ENCODE assay signal across 16 mouse cellular contexts in genomic region chr17:25922120-25922519, GRCm38 (mm10). TPM values are rescaled to one million over a fixed set of nuclear protein-coding genes. Genes with fewer than 3 reads are reported as not detected.
DNase-seq lines count a peak whose midpoint lies in the region; ATAC-seq and TF ChIP-seq lines count a peak whose summit lies in the region.
"Had no signal": no experiment of that assay in that cellular context is flagged by ENCODE, and none has a peak within 500 bp of the region (broad histone marks: within the 10 kb centered on the region; RNA-seq: fewer than 3 reads in every experiment).

No protein-coding gene starts in this region.

- no peak overlapping the region for H3K9ac ChIP-seq in liver, embryonic 12.5 days
- H3K9ac ChIP-seq in stomach, postnatal 0 days (ENCODE audit: low read length) = no peak overlapping the region
- H3K9ac ChIP-seq: forebrain, postnatal 0 days; heart, embryonic 15.5 days; hindbrain, embryonic 14.5 days; midbrain, embryonic 12.5 days; neural tube, embryonic 12.5 days had no signal

- H3K4me3 ChIP-seq in liver, embryonic 12.5 days = no peak overlapping the region
- H3K4me3 ChIP-seq in stomach, postnatal 0 days (ENCODE audit: low read depth, low read length) = no peak overlapping the region
- H3K4me3 ChIP-seq: heart, embryonic 15.5 days; midbrain, embryonic 12.5 days; neural tube, embryonic 12.5 days had no signal

- H3K27ac ChIP-seq in liver, embryonic 12.5 days = peak overlapping the region; percentile 15; the same call in 1 of the 2 replicates
- H3K27ac ChIP-seq in stomach, postnatal 0 days (replicated peaks) = no peak overlapping the region
- H3K27ac ChIP-seq: heart, embryonic 15.5 days; hindbrain, embryonic 14.5 days; midbrain, embryonic 12.5 days; neural tube, embryonic 12.5 days had no signal

- DNase-seq in cerebellum, adult 9-11 months = peak; percentile 64
- no peak for DNase-seq in cerebellum, adult 18-20 months
- DNase-seq in liver (no peak), 3134 (ENCODE audit: extremely low read depth, insufficient read length, low spot score) (peak; percentile 38)
- DNase-seq in kidney, postnatal 10 days = peak; percentile 43
- DNase-seq in stomach, postnatal 0 days (ENCODE audit: low spot score) = no peak
- no peak for DNase-seq in embryo, embryonic 9.5 days (ENCODE audit: extremely low spot score)
- DNase-seq: forebrain, postnatal 0 days; gastrocnemius, postnatal 14 days had no signal

- H3K4me2 ChIP-seq in liver, embryonic 12.5 days = 0 out of 2 replicates have a peak overlapping the region, but pooled peaks have one; percentile 94
- H3K4me2 ChIP-seq in stomach, postnatal 0 days (replicated peaks; ENCODE audit: low read depth) = no peak overlapping the region
- H3K4me2 ChIP-seq: heart, embryonic 15.5 days; hindbrain, embryonic 14.5 days; midbrain, embryonic 12.5 days; neural tube, embryonic 12.5 days had no signal

- H3K4me1 ChIP-seq in liver, embryonic 12.5 days = peaks cover 41% of the 10 kb centered on the region
- H3K4me1 ChIP-seq in stomach, postnatal 0 days (replicated peaks; ENCODE audit: control insufficient read depth, insufficient read depth) = no peaks in the 10 kb centered on the region; the same call in none of the 2 replicates

- 68% methylated on average over 5 of the region's 5 CpGs for WGBS in liver, embryonic 12.5 days (ENCODE audit: insufficient replicate concordance)
- 71% methylated on average over 5 of the region's 5 CpGs for WGBS in stomach, postnatal 0 days

- no peaks in the 10 kb centered on the region for H3K9me3 ChIP-seq in liver, embryonic 12.5 days (replicated peaks)
- H3K9me3 ChIP-seq in stomach, postnatal 0 days (ENCODE audit: control insufficient read depth, low read length) = no peaks in the 10 kb centered on the region
- H3K9me3 ChIP-seq: heart, embryonic 15.5 days; midbrain, embryonic 12.5 days; neural tube, embryonic 12.5 days had no signal

- H3K27me3 ChIP-seq in liver, embryonic 12.5 days (replicated peaks) = no peaks in the 10 kb centered on the region
- H3K27me3 ChIP-seq in stomach, postnatal 0 days (ENCODE audit: control insufficient read depth, insufficient read depth, low read length) = no peaks in the 10 kb centered on the region
- H3K27me3 ChIP-seq: heart, embryonic 15.5 days; midbrain, embryonic 12.5 days; neural tube, embryonic 12.5 days had no signal

- peaks cover 38% of the 10 kb centered on the region for H3K36me3 ChIP-seq in liver, embryonic 12.5 days
- peaks cover 12% of the 10 kb centered on the region; the same call in 1 of the 2 replicates for H3K36me3 ChIP-seq in stomach, postnatal 0 days (ENCODE audit: control insufficient read depth, insufficient read depth, low read length)

- no peak for TF ChIP-seq CTCF in stomach, postnatal 0 days (IDR thresholded peaks at IDR 0.05; ENCODE audit: low read depth)

- TF ChIP-seq EP300 in stomach, postnatal 0 days (optimal IDR thresholded peaks at IDR 0.05) = no peak

- ATAC-seq in liver, embryonic 12.5 days = no peak
- ATAC-seq in stomach, postnatal 0 days (ENCODE audit: low FRiP score, low TSS enrichment) = no peak
- ATAC-seq: forebrain, postnatal 0 days had no signal

RNA-seq across cellular contexts. Expression of gene Rab40c, which starts 2.6 kb away (rescaled TPM):
- polyA plus RNA-seq in liver, embryonic 12.5 days (2016; fragmentation: Nextera tagmentation; extraction: Ambion mirVana) = 9.9 and 11.8 TPM in 2 replicates
- polyA plus RNA-seq in stomach, postnatal 0 days (2015; fragmentation: Nextera tagmentation; extraction: Ambion mirVana) = 20.2 TPM in 2 replicates

RNA-seq across cellular contexts. Expression of gene Pigq, which starts 22.6 kb away (rescaled TPM):
- polyA plus RNA-seq in liver, embryonic 12.5 days (2016; fragmentation: Nextera tagmentation; extraction: Ambion mirVana) = 161 and 171 TPM in 2 replicates
- polyA plus RNA-seq in stomach, postnatal 0 days (2015; fragmentation: Nextera tagmentation; extraction: Ambion mirVana) = 25.4 and 29.9 TPM in 2 replicates

RNA-seq across cellular contexts. Expression of gene Nhlrc4, which starts 22.6 kb away (rescaled TPM):
- 5.0 and 7.3 TPM in 2 replicates for polyA plus RNA-seq in liver, embryonic 12.5 days (2016; fragmentation: Nextera tagmentation; extraction: Ambion mirVana)
- polyA plus RNA-seq in stomach, postnatal 0 days (2015; fragmentation: Nextera tagmentation; extraction: Ambion mirVana) = not detected in 2 replicates
- polyA plus RNA-seq: hindbrain, embryonic 14.5 days; large intestine, adult 2 months had no signal

RNA-seq across cellular contexts. Expression of gene A930017K11Rik, which starts 30.2 kb away (rescaled TPM):
- polyA plus RNA-seq in liver, embryonic 12.5 days (2016; fragmentation: Nextera tagmentation; extraction: Ambion mirVana) = 0.36 and 0.49 TPM in 2 replicates
- polyA plus RNA-seq in stomach, postnatal 0 days (2015; fragmentation: Nextera tagmentation; extraction: Ambion mirVana) = 0.06 TPM in 1 of 2 replicates, not detected in the other
- polyA plus RNA-seq: large intestine, adult 2 months; thymus, postnatal 0 days had no signal

RNA-seq across cellular contexts. Expression of gene Wfikkn1, which starts 41.5 kb away (rescaled TPM):
- 0.83 and 0.91 TPM in 2 replicates for polyA plus RNA-seq in liver, embryonic 12.5 days (2016; fragmentation: Nextera tagmentation; extraction: Ambion mirVana)
- polyA plus RNA-seq in stomach, postnatal 0 days (2015; fragmentation: Nextera tagmentation; extraction: Ambion mirVana) = 0.35 and 0.38 TPM in 2 replicates

Comparison
In these comparisons a context has a peak if more than half of its experiments do, and no peak if none do; other contexts are left out.
1. DNase-seq: peak in cerebellum, adult 9-11 months (single experiment), 3134 (single experiment) and kidney, postnatal 10 days (single experiment); none in cerebellum, adult 18-20 months (0 of 2), liver (single experiment), stomach, postnatal 0 days (single experiment) and embryo, embryonic 9.5 days (single experiment).